Mouse (Mus musculus) kidney, adult 2 months (tissue): ENCODE measurements around the gene Zfp143. TPM values are rescaled to one million over a fixed set of nuclear protein-coding genes. Genes with fewer than 3 reads are reported as not detected.
"Not testable (repeated sequence)": the region's sequence is repeated elsewhere in the genome, so short reads cannot be mapped to it uniquely, and the experiment has no call there.

Source experiments
- DNase-seq: peaks from one replicate; pipeline ENCODE4 v3.0.0; 2021
- H3K27ac ChIP-seq: fragments of 200-500 bp; 2 replicates; pipeline ENCODE4 v1.5.1; 2012; ENCODE audit warnings: low read depth, low read length, control low read depth, inconsistent platforms; ENCODE audit not compliant: insufficient read depth
- H3K27me3 ChIP-seq: fragments of 200-500 bp; replicated peaks from 2 replicates; pipeline ENCODE4 v1.6.1; 2012; ENCODE audit warnings: mild to moderate bottlenecking, moderate library complexity, low read length, inconsistent platforms; ENCODE audit not compliant: control insufficient read depth, insufficient read depth
- H3K36me3 ChIP-seq: fragments of 200-500 bp; 2 replicates; pipeline ENCODE4 v1.6.1; 2012; ENCODE audit warnings: mild to moderate bottlenecking, moderate library complexity, low read length, inconsistent platforms; ENCODE audit not compliant: control insufficient read depth, insufficient read depth
- H3K4me1 ChIP-seq: fragments of 200-500 bp; 2 replicates; pipeline ENCODE4 v1.6.1; 2011; ENCODE audit warnings: low read length; ENCODE audit not compliant: control insufficient read depth, insufficient read depth
- H3K4me3 ChIP-seq: fragments of 200-500 bp; 2 replicates; pipeline ENCODE4 v1.5.1; 2011; ENCODE audit warnings: mild to moderate bottlenecking, low read depth, low read length, control low read depth; ENCODE audit not compliant: insufficient read depth
- CTCF ChIP-seq: fragments of 200-500 bp; conservative IDR thresholded peaks from 2 replicates; pipeline ENCODE4 v1.5.1; 2011; ENCODE audit warnings: low read depth, mild to moderate bottlenecking, control low read depth, low read length, moderate library complexity, mixed read lengths; ENCODE audit not compliant: insufficient read depth, insufficient read length
- POLR2A ChIP-seq: fragments of 200-500 bp; IDR thresholded peaks from one replicate; pipeline ENCODE4 v1.6.1; 2011; ENCODE audit warnings: low read depth, low read length, control low read depth
- WGBS: fragments of 180-500 bp; shearing (Covaris S2); methylation state at CpG from one replicate; pipeline ENCODE4 v1.1.7; 2018; 5-methylcytosine and 5-hydroxymethylcytosine counted together
- polyA plus RNA-seq: library from polyadenylated mRNA; depleted of rRNA; stranded (reverse); fragments of >200 nt; gene quantifications from 2 replicates; pipeline ENCODE4 v1.2.3, GENCODE M21; 2012

Zfp143 gene
- polyA plus RNA-seq, 1 experiment = 9.4 TPM

GRCm38 (mm10) chr7:110028826-110029225 is 32.2 kb upstream of the Zfp143 start:
- no peak overlapping the region for H3K27ac ChIP-seq
- no peaks in the 10 kb centered on the region for H3K27me3 ChIP-seq
- DNase-seq = no peak
- H3K36me3 ChIP-seq = peaks cover 3% of the 10 kb centered on the region
- 56% methylated on average over 1 of the region's 1 CpGs for WGBS
- H3K4me1 ChIP-seq = no peaks in the 10 kb centered on the region
- TF ChIP-seq POLR2A = no peak
- no peak for TF ChIP-seq CTCF
- no peak overlapping the region for H3K4me3 ChIP-seq

- peaks cover 4% of the 10 kb centered on the region for H3K36me3 ChIP-seq
- WGBS = 60% methylated on average over 3 of the region's 3 CpGs
- TF ChIP-seq POLR2A = no peak
- TF ChIP-seq CTCF = no peak
- H3K4me1 ChIP-seq = no peaks in the 10 kb centered on the region
- no peak overlapping the region for H3K27ac ChIP-seq
- H3K4me3 ChIP-seq = no peak overlapping the region
- no peaks in the 10 kb centered on the region for H3K27me3 ChIP-seq
- DNase-seq = no peak
These were observed 30.7 kb upstream of the Zfp143 start for GRCm38 (mm10) chr7:110030342-110030741.

GRCm38 (mm10) chr7:110057723-110058122 is 3.3 kb upstream of the Zfp143 start:
- H3K36me3 ChIP-seq, DNase-seq, H3K4me3 ChIP-seq, H3K4me1 ChIP-seq, H3K27ac ChIP-seq, H3K27me3 ChIP-seq: not testable (repeated sequence)
- WGBS = 96% methylated on average over 2 of the region's 2 CpGs

- 84% methylated on average over 12 of the region's 12 CpGs for WGBS
- Histone ChIP-seq H3K4me3 (no peak overlapping the region), H3K27ac (no peak overlapping the region), H3K4me1 (peaks cover 5% of the 10 kb centered on the region; the same call in 1 of the 2 replicates), H3K36me3 (peaks cover 2% of the 10 kb centered on the region), H3K27me3 (no peaks in the 10 kb centered on the region)
- TF ChIP-seq CTCF = no peak
- TF ChIP-seq POLR2A = no peak
- DNase-seq = no peak
These were observed 1.8 kb upstream of the Zfp143 start for GRCm38 (mm10) chr7:110059092-110059785.

GRCm38 (mm10) chr7:110060106-110060668 is 830 bp upstream of the Zfp143 start:
- H3K27ac ChIP-seq = peak overlapping the region; percentile 99
- peak overlapping the region; percentile 99 for H3K4me3 ChIP-seq
- 8% methylated on average over 5 of the region's 5 CpGs for WGBS
- no peak for TF ChIP-seq CTCF
- TF ChIP-seq POLR2A = no peak
- no peaks in the 10 kb centered on the region for H3K27me3 ChIP-seq
- peaks cover 5% of the 10 kb centered on the region; the same call in 1 of the 2 replicates for H3K4me1 ChIP-seq
- no peaks in the 10 kb centered on the region; the same call in 1 of the 2 replicates for H3K36me3 ChIP-seq
- peak; percentile 23 for DNase-seq

- no peaks in the 10 kb centered on the region for H3K27me3 ChIP-seq
- H3K4me1 ChIP-seq = peaks cover 5% of the 10 kb centered on the region; the same call in 1 of the 2 replicates
- no peak for DNase-seq
- WGBS = under 1% methylated on average over 26 of the region's 26 CpGs
- H3K27ac ChIP-seq = peak overlapping the region; percentile 99
- TF ChIP-seq CTCF (no peak), POLR2A (no peak)
- no peaks in the 10 kb centered on the region; the same call in 1 of the 2 replicates for H3K36me3 ChIP-seq
- H3K4me3 ChIP-seq = peak overlapping the region; percentile 99
These were observed 283 bp upstream of the Zfp143 start for GRCm38 (mm10) chr7:110060669-110061198.

GRCm38 (mm10) chr7:110061752-110062273 is 796 bp downstream of the Zfp143 start:
- WGBS = under 1% methylated on average over 48 of the region's 48 CpGs
- peak; percentile 95 for DNase-seq

More at GRCm38 (mm10) chr7:110061752-110062273, 796 bp downstream of the Zfp143 start:
- Histone ChIP-seq H3K36me3 (no peaks in the 10 kb centered on the region; the same call in 1 of the 2 replicates), H3K27ac (peak overlapping the region; percentile 99), H3K27me3 (no peaks in the 10 kb centered on the region), H3K4me3 (peak overlapping the region; percentile 57), H3K4me1 (peaks cover 5% of the 10 kb centered on the region; the same call in 1 of the 2 replicates)
- no peak for TF ChIP-seq CTCF
- TF ChIP-seq POLR2A = peak; percentile 48
